Mouse (Mus musculus): Measurements from ENCODE around the gene Pkd1l2.

DNA sequence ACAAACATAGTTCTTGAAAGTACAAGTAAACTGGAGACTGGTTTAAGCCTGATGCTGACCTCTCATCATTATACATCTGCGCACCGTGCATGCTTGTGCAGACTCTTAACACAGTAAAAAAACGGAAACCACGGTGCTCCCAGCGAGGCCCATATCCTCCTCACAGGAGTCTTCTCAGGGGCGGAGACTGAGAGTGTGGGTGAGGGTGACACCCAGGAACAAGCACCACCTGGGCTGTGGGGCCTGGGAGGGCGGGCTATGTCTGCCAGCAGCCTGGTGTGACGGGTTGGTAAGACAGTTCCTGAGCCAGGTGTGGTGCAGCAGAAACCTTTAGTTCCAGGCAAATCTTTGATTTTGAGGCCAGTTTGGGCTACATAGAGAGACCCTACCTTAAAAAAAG, 129.8 kb downstream of the Pkd1l2 start:
- TF ChIP-seq CTCF (IDR thresholded peaks at IDR 0.05; ENCODE audit: borderline replicate concordance, insufficient read depth, low read depth, low read length) (no peak), POLR2A (IDR thresholded peaks at IDR 0.05; ENCODE audit: borderline replicate concordance, insufficient read depth, low read length) (no peak)

Data from cerebellum, adult 2 months (tissue).